Mouse (Mus musculus) neural tube, embryonic 15.5 days (tissue): ENCODE measurements around the gene Sec14l3. TPM values are rescaled to one million over a fixed set of nuclear protein-coding genes. Genes with fewer than 3 reads are reported as not detected.
"Not testable (repeated sequence)": the region's sequence is repeated elsewhere in the genome, so short reads cannot be mapped to it uniquely, and the experiment has no call there.

Source experiments
- ATAC-seq: fragments of 200-750 bp; cut with Nextera tagmentation; 2 replicates; pipeline ENCODE4 v1.8.0; 2017; ENCODE audit warnings: mild to moderate bottlenecking, moderate TSS enrichment, moderate library complexity; ENCODE audit not compliant: low FRiP score
- H3K27ac ChIP-seq: fragments of 300-500 bp; sonication (generic); replicated peaks from 2 replicates; pipeline ENCODE4 v1.5.1; 2015; ENCODE audit warnings: mild to moderate bottlenecking, inconsistent platforms
- H3K27me3 ChIP-seq: fragments of 300-500 bp; sonication (generic); replicated peaks from 2 replicates; pipeline ENCODE4 v1.6.1; 2015; ENCODE audit warnings: inconsistent platforms
- H3K36me3 ChIP-seq: fragments of 300-500 bp; sonication (generic); 2 replicates; pipeline ENCODE4 v1.6.1; 2015; ENCODE audit warnings: inconsistent platforms
- H3K4me1 ChIP-seq: fragments of 300-500 bp; sonication (generic); 2 replicates; pipeline ENCODE4 v1.6.1; 2015; ENCODE audit warnings: inconsistent platforms
- H3K4me2 ChIP-seq: fragments of 300-500 bp; sonication (generic); 2 replicates; pipeline ENCODE4 v1.6.1; 2015; ENCODE audit warnings: inconsistent platforms, mild to moderate bottlenecking, moderate library complexity
- H3K4me3 ChIP-seq: fragments of 300-500 bp; sonication (generic); replicated peaks from 2 replicates; pipeline ENCODE4 v1.5.1; 2015; ENCODE audit warnings: mild to moderate bottlenecking, inconsistent platforms
- H3K9ac ChIP-seq: fragments of 300-500 bp; sonication (generic); replicated peaks from 2 replicates; pipeline ENCODE4 v1.6.1; 2015; ENCODE audit warnings: mild to moderate bottlenecking, inconsistent platforms
- H3K9me3 ChIP-seq: fragments of 300-500 bp; sonication (generic); replicated peaks from 2 replicates; pipeline ENCODE4 v1.6.1; 2016; ENCODE audit warnings: inconsistent platforms
- WGBS: fragments of 180-500 bp; shearing (Covaris S2); methylation state at CpG from one replicate; pipeline ENCODE4 v1.1.7; 2015; ENCODE audit warnings: mixed read lengths; 5-methylcytosine and 5-hydroxymethylcytosine counted together
- polyA plus RNA-seq: library from polyadenylated mRNA; unstranded; fragments of >200 nt; fragmentation: Nextera tagmentation; extraction: Ambion mirVana; gene quantifications from 2 replicates; pipeline ENCODE4 v1.2.1, GENCODE M21; 2015

Gene Sec14l3
- polyA plus RNA-seq, result 0.19 and 0.40 TPM in 2 replicates

GRCm38 (mm10) chr11:4064627-4065122 lies at the start of gene Sec14l3:
Sec14l3 (plus strand) TSS chr11:4064841.
- Histone ChIP-seq H3K27me3 (no peaks in the 10 kb centered on the region; the same call in 1 of the 2 replicates), H3K9me3 (no peaks in the 10 kb centered on the region), H3K27ac (no peak within 1 kb of the TSS), H3K4me1 (no peaks in the 10 kb centered on the region), H3K9ac (no peak within 1 kb of the TSS), H3K4me3 (no peak within 1 kb of the TSS), H3K36me3 (no peaks in the 10 kb centered on the region), H3K4me2 (no peak within 1 kb of the TSS)
- no peak for ATAC-seq
- 66% methylated on average over 5 of the region's 5 CpGs for WGBS

GRCm38 (mm10) chr11:4015796-4016195 lies 48.8 kb upstream of the Sec14l3 start:
- H3K4me3 ChIP-seq, H3K27me3 ChIP-seq, H3K27ac ChIP-seq, ATAC-seq, H3K9ac ChIP-seq, H3K4me1 ChIP-seq, H3K4me2 ChIP-seq, H3K36me3 ChIP-seq, H3K9me3 ChIP-seq: not testable (repeated sequence)
- 90% methylated on average over 14 of the region's 14 CpGs for WGBS

GRCm38 (mm10) chr11:4022111-4022510 lies 42.5 kb upstream of the Sec14l3 start:
- not testable (repeated sequence) for H3K4me1 ChIP-seq, H3K27ac ChIP-seq, H3K36me3 ChIP-seq, H3K4me2 ChIP-seq, H3K4me3 ChIP-seq, H3K9me3 ChIP-seq, H3K9ac ChIP-seq, ATAC-seq, H3K27me3 ChIP-seq
- WGBS, result 93% methylated on average over 13 of the region's 13 CpGs

GRCm38 (mm10) chr11:4023321-4023720 lies 41.3 kb upstream of the Sec14l3 start:
- WGBS, result 83% methylated on average over 2 of the region's 2 CpGs

GRCm38 (mm10) chr11:4027066-4027465 lies 37.6 kb upstream of the Sec14l3 start:
- H3K36me3 ChIP-seq, result no peaks in the 10 kb centered on the region
- H3K27me3 ChIP-seq, result no peaks in the 10 kb centered on the region
- no peaks in the 10 kb centered on the region for H3K4me1 ChIP-seq
- 81% methylated on average over 8 of the region's 8 CpGs for WGBS
- no peak overlapping the region for H3K9ac ChIP-seq
- no peak for ATAC-seq
- no peak overlapping the region for H3K4me2 ChIP-seq
- H3K4me3 ChIP-seq, result no peak overlapping the region
- H3K9me3 ChIP-seq, result no peaks in the 10 kb centered on the region
- no peak overlapping the region for H3K27ac ChIP-seq

More at GRCm38 (mm10) chr11:4023321-4023720, 41.3 kb upstream of the Sec14l3 start:
- no peaks in the 10 kb centered on the region for H3K9me3 ChIP-seq
- no peak for ATAC-seq
- H3K27ac ChIP-seq, result no peak overlapping the region
- H3K4me2 ChIP-seq, result no peak overlapping the region
- H3K4me3 ChIP-seq, result no peak overlapping the region
- H3K27me3 ChIP-seq, result no peaks in the 10 kb centered on the region
- H3K4me1 ChIP-seq, result no peaks in the 10 kb centered on the region
- H3K9ac ChIP-seq, result no peak overlapping the region
- H3K36me3 ChIP-seq, result no peaks in the 10 kb centered on the region

GRCm38 (mm10) chr11:4027561-4028334 lies 36.9 kb upstream of the Sec14l3 start:
- H3K4me3 ChIP-seq, result no peak overlapping the region
- WGBS, result 83% methylated on average over 9 of the region's 9 CpGs
- H3K27me3 ChIP-seq, result no peaks in the 10 kb centered on the region
- H3K27ac ChIP-seq, result no peak overlapping the region
- no peaks in the 10 kb centered on the region for H3K36me3 ChIP-seq
- H3K4me1 ChIP-seq, result no peaks in the 10 kb centered on the region
- no peaks in the 10 kb centered on the region for H3K9me3 ChIP-seq
- H3K4me2 ChIP-seq, result no peak overlapping the region
- H3K9ac ChIP-seq, result no peak overlapping the region
- no peak for ATAC-seq

GRCm38 (mm10) chr11:4029343-4029742 lies 35.3 kb upstream of the Sec14l3 start:
- no peak for ATAC-seq
- H3K27ac ChIP-seq, result no peak overlapping the region
- H3K9ac ChIP-seq, result no peak overlapping the region
- H3K4me1 ChIP-seq, result no peaks in the 10 kb centered on the region
- no peaks in the 10 kb centered on the region for H3K36me3 ChIP-seq
- H3K9me3 ChIP-seq, result no peaks in the 10 kb centered on the region
- H3K4me2 ChIP-seq, result no peak overlapping the region
- H3K27me3 ChIP-seq, result no peaks in the 10 kb centered on the region
- 66% methylated on average over 4 of the region's 4 CpGs for WGBS
- H3K4me3 ChIP-seq, result no peak overlapping the region

GRCm38 (mm10) chr11:4031126-4031941 lies 33.3 kb upstream of the Sec14l3 start, which contains the start of gene Sec14l4:
Sec14l4 (plus strand) TSS chr11:4031462.
- H3K9me3 ChIP-seq, result no peaks in the 10 kb centered on the region

GRCm38 (mm10) chr11:4031961-4032360 lies 32.7 kb upstream of the Sec14l3 start:
- no peak for ATAC-seq
- WGBS, result 47% methylated on average over 12 of the region's 12 CpGs
- no peak overlapping the region for H3K4me2 ChIP-seq

More at GRCm38 (mm10) chr11:4031126-4031941, 33.3 kb upstream of the Sec14l3 start, which contains the start of gene Sec14l4:
- Histone ChIP-seq H3K27ac (no peak within 1 kb of the TSS), H3K9ac (no peak within 1 kb of the TSS), H3K4me3 (no peak within 1 kb of the TSS), H3K4me2 (no peak within 1 kb of the TSS), H3K4me1 (no peaks in the 10 kb centered on the region), H3K27me3 (no peaks in the 10 kb centered on the region), H3K36me3 (no peaks in the 10 kb centered on the region)
- WGBS, result 42% methylated on average over 16 of the region's 16 CpGs
- ATAC-seq, result no peak

GRCm38 (mm10) chr11:4033471-4033870 lies 31.2 kb upstream of the Sec14l3 start:
- no peak overlapping the region for H3K9ac ChIP-seq
- WGBS, result 69% methylated on average over 7 of the region's 7 CpGs
- no peaks in the 10 kb centered on the region for H3K27me3 ChIP-seq
- H3K9me3 ChIP-seq, result no peaks in the 10 kb centered on the region
- H3K4me3 ChIP-seq, result no peak overlapping the region
- no peaks in the 10 kb centered on the region for H3K36me3 ChIP-seq
- H3K4me1 ChIP-seq, result no peaks in the 10 kb centered on the region
- no peak overlapping the region for H3K27ac ChIP-seq
- H3K4me2 ChIP-seq, result no peak overlapping the region
- no peak for ATAC-seq

More at GRCm38 (mm10) chr11:4031961-4032360, 32.7 kb upstream of the Sec14l3 start:
- H3K9me3 ChIP-seq, result no peaks in the 10 kb centered on the region
- H3K27me3 ChIP-seq, result no peaks in the 10 kb centered on the region
- no peaks in the 10 kb centered on the region for H3K4me1 ChIP-seq
- no peak overlapping the region for H3K27ac ChIP-seq
- H3K36me3 ChIP-seq, result no peaks in the 10 kb centered on the region
- no peak overlapping the region for H3K4me3 ChIP-seq
- no peak overlapping the region for H3K9ac ChIP-seq

- ATAC-seq, result no peak
- Histone ChIP-seq H3K4me3 (no peak overlapping the region), H3K27ac (no peak overlapping the region), H3K9me3 (no peaks in the 10 kb centered on the region), H3K36me3 (no peaks in the 10 kb centered on the region), H3K27me3 (no peaks in the 10 kb centered on the region), H3K4me2 (no peak overlapping the region), H3K9ac (no peak overlapping the region), H3K4me1 (no peaks in the 10 kb centered on the region)
- WGBS, result 91% methylated on average over 4 of the region's 4 CpGs
Observed at GRCm38 (mm10) chr11:4034169-4034568, 30.5 kb upstream of the Sec14l3 start.
